Mouse (Mus musculus): ENCODE measurements around the gene Srrm4.

DNA sequence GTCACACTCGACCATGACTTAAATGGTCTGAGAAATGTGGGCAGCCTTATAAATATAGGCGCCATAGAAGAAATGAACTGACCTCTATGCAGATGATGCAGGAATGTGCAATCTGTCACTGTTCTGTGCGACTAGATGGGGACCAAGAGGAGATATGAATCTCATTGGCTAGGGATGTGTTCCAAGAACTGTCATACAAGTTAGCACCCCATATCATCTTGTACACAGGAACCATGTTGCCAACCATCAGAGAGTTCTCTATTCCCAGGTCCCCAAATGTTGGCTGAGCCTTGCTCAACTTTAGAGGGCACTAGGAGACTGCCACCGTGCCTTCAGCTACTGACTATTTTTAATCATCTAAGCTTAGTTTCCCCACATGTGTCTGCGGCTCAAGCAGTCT lies 81.4 kb downstream of the Srrm4 start:
- TF ChIP-seq CTCF (IDR thresholded peaks at IDR 0.05): no peak
- no peak for TF ChIP-seq EP300 (IDR thresholded peaks at IDR 0.05)

All from lung, postnatal 0 days (tissue).